46 mouse cellular contexts compared by ENCODE assay signal in genomic region chr1:74160036-74160435, GRCm38 (mm10). TPM values are rescaled to one million over a fixed set of nuclear protein-coding genes. Genes with fewer than 3 reads are reported as not detected.
"Had no signal": no experiment of that assay in that cellular context is flagged by ENCODE, and none has a peak within 500 bp of the region (broad histone marks: within the 10 kb centered on the region; RNA-seq: fewer than 3 reads in every experiment).

No protein-coding gene starts in this region.

- H3K36me3 ChIP-seq: limb, embryonic 10.5 days; limb, embryonic 12.5 days; limb, embryonic 13.5 days; limb, embryonic 15.5 days; liver, embryonic 12.5 days; liver, embryonic 13.5 days; liver, embryonic 15.5 days; lung, embryonic 15.5 days; midbrain, embryonic 10.5 days; midbrain, embryonic 12.5 days; midbrain, embryonic 13.5 days; midbrain, embryonic 15.5 days; neural tube, embryonic 12.5 days; neural tube, embryonic 13.5 days had no signal

- H3K27ac ChIP-seq: limb, embryonic 10.5 days; limb, embryonic 12.5 days; limb, embryonic 13.5 days; limb, embryonic 15.5 days; liver, embryonic 12.5 days; liver, embryonic 13.5 days; liver, embryonic 14.5 days; liver, embryonic 15.5 days; lung, embryonic 15.5 days; macrophage; midbrain, embryonic 10.5 days; midbrain, embryonic 12.5 days; midbrain, embryonic 13.5 days; midbrain, embryonic 15.5 days; neural tube, embryonic 12.5 days; neural tube, embryonic 13.5 days had no signal

- H3K9me3 ChIP-seq: limb, embryonic 10.5 days; limb, embryonic 12.5 days; limb, embryonic 13.5 days; limb, embryonic 15.5 days; liver, embryonic 12.5 days; liver, embryonic 13.5 days; liver, embryonic 15.5 days; lung, embryonic 15.5 days; megakaryocyte, embryonic 14.5 days; midbrain, embryonic 10.5 days; midbrain, embryonic 12.5 days; midbrain, embryonic 13.5 days; midbrain, embryonic 15.5 days; neural tube, embryonic 12.5 days; neural tube, embryonic 13.5 days had no signal

- H3K27me3 ChIP-seq: limb, embryonic 12.5 days; limb, embryonic 13.5 days; limb, embryonic 15.5 days; liver, embryonic 13.5 days; liver, embryonic 15.5 days; lung, embryonic 15.5 days; megakaryocyte, embryonic 14.5 days; midbrain, embryonic 12.5 days; midbrain, embryonic 13.5 days; midbrain, embryonic 15.5 days; neural tube, embryonic 12.5 days; neural tube, embryonic 13.5 days had no signal

- H3K4me2 ChIP-seq: limb, embryonic 12.5 days; limb, embryonic 13.5 days; limb, embryonic 15.5 days; liver, embryonic 11.5 days; liver, embryonic 12.5 days; liver, embryonic 13.5 days; liver, embryonic 15.5 days; lung, embryonic 14.5 days; lung, embryonic 15.5 days; midbrain, embryonic 11.5 days; midbrain, embryonic 12.5 days; midbrain, embryonic 13.5 days; midbrain, embryonic 15.5 days; neural tube, embryonic 12.5 days; neural tube, embryonic 13.5 days had no signal

- H3K4me3 ChIP-seq: limb, embryonic 10.5 days; limb, embryonic 12.5 days; limb, embryonic 13.5 days; limb, embryonic 15.5 days; liver, embryonic 12.5 days; liver, embryonic 13.5 days; liver, embryonic 15.5 days; lung, embryonic 15.5 days; megakaryocyte, embryonic 14.5 days; midbrain, embryonic 10.5 days; midbrain, embryonic 12.5 days; midbrain, embryonic 13.5 days; midbrain, embryonic 15.5 days; myocyte; neural tube, embryonic 12.5 days; neural tube, embryonic 13.5 days had no signal

- H3K4me1 ChIP-seq: limb, embryonic 10.5 days; limb, embryonic 12.5 days; limb, embryonic 13.5 days; limb, embryonic 15.5 days; lung, embryonic 15.5 days; midbrain, embryonic 12.5 days; midbrain, embryonic 13.5 days; midbrain, embryonic 15.5 days; neural tube, embryonic 12.5 days; neural tube, embryonic 13.5 days had no signal

- DNase-seq: left cerebral cortex, postnatal 4 days; liver; liver, embryonic 13.5 days; liver, postnatal 0 days; lung, adult 18-20 months; lung, adult 2 months; lung, embryonic 14.5 days; lung, postnatal 10 days; lung, postnatal 14 days; lung, postnatal 36 days; lung, postnatal 4 days; midbrain, embryonic 14.5 days had no signal

- H3K9ac ChIP-seq: limb, embryonic 12.5 days; limb, embryonic 13.5 days; limb, embryonic 15.5 days; liver, embryonic 12.5 days; liver, embryonic 13.5 days; liver, embryonic 14.5 days; liver, embryonic 15.5 days; liver, postnatal 0 days; lung, embryonic 14.5 days; lung, embryonic 15.5 days; midbrain, embryonic 12.5 days; midbrain, embryonic 13.5 days; midbrain, embryonic 15.5 days; neural tube, embryonic 12.5 days; neural tube, embryonic 13.5 days had no signal

- ATAC-seq: liver, embryonic 12.5 days; liver, postnatal 0 days; lung, postnatal 0 days; midbrain, embryonic 13.5 days; midbrain, embryonic 15.5 days; midbrain, embryonic 16.5 days had no signal

RNA-seq across cellular contexts. Expression of gene Cxcr2, which starts 6.2 kb away (rescaled TPM):
- total RNA-seq: left cerebral cortex, postnatal 25 days; liver, adult 2 months had no signal
- polyA plus RNA-seq: midbrain, embryonic 14.5 days; myocyte had no signal

RNA-seq across cellular contexts. Expression of gene Cxcr1, which starts 34.4 kb away (rescaled TPM):
- total RNA-seq: left cerebral cortex, postnatal 14 days; left cerebral cortex, postnatal 25 days; left cerebral cortex, postnatal 36 days; left cerebral cortex, postnatal 4 days; liver, adult 2 months; megakaryocyte progenitor cell, adult 5-6 weeks; megakaryocyte-erythroid progenitor cell, adult 5-6 weeks; midbrain, postnatal 0 days; monocyte, adult 5-6 weeks had no signal
- polyA plus RNA-seq: limb, embryonic 11.5 days; limb, embryonic 12.5 days; limb, embryonic 13.5 days; limb, embryonic 14.5 days; limb, embryonic 15.5 days; liver, adult 2 months; liver, embryonic 11.5 days; liver, embryonic 12.5 days; liver, embryonic 13.5 days; liver, embryonic 14.5 days; liver, embryonic 15.5 days; liver, postnatal 0 days; lung, embryonic 14.5 days; lung, embryonic 15.5 days; lung, embryonic 16.5 days; lung, postnatal 0 days; macrophage; midbrain, embryonic 10.5 days; midbrain, embryonic 11.5 days; midbrain, embryonic 12.5 days; midbrain, embryonic 13.5 days; midbrain, embryonic 14.5 days; midbrain, embryonic 15.5 days; midbrain, embryonic 16.5 days; midbrain, postnatal 0 days; myocyte; neural tube, embryonic 11.5 days; neural tube, embryonic 12.5 days; neural tube, embryonic 13.5 days had no signal

RNA-seq across cellular contexts. Expression of gene Rufy4, which starts 34.7 kb away (rescaled TPM):
- total RNA-seq: left cerebral cortex, postnatal 25 days; left cerebral cortex, postnatal 36 days; midbrain, postnatal 0 days had no signal
- polyA plus RNA-seq: liver, embryonic 15.5 days; liver, embryonic 16.5 days; macrophage; myocyte had no signal
